Mouse (Mus musculus): Measurements from ENCODE around the gene Tut7. TPM values are rescaled to one million over a fixed set of nuclear protein-coding genes. Genes with fewer than 3 reads are reported as not detected.

Tut7 gene
- total RNA-seq, 2 experiments from 2014 or later = 78.2 to 91.7 TPM

Other genes starting within 250 kb of the Tut7 start
- 10 to 100 TPM; 44.2 to 44.3 TPM for gene Agtpbp1, start 237.9 kb downstream of the Tut7 start, total RNA-seq (2021)
- gene Naa35, start 237.9 kb downstream of the Tut7 start, total RNA-seq (2021) = 10 to 100 TPM; 67.8 to 74.0 TPM
- gene Golm1, start 147.3 kb downstream of the Tut7 start, total RNA-seq (2021) = 10 to 100 TPM; 18.5 to 22.7 TPM
- not detected for gene 4921517D22Rik, start 129.0 kb downstream of the Tut7 start, total RNA-seq (2021)
- not detected for gene Spata31d1a, start 112.8 kb downstream of the Tut7 start, total RNA-seq (2021)
- not detected for gene Spata31d1b, start 110.9 kb downstream of the Tut7 start, total RNA-seq (2021)
- gene Spata31d1d, start 91.4 kb downstream of the Tut7 start, total RNA-seq (2021) = not detected
- gene 1700014D04Rik, start 76.4 kb downstream of the Tut7 start, total RNA-seq (2021) = under 1 TPM in 1 of 2 experiments, not detected in 1; 0.81 TPM
- 10 to 100 TPM; 79.6 to 83.9 TPM for gene Isca1, start 53.3 kb downstream of the Tut7 start, total RNA-seq (2021)
- gene Gm49354, start 40.9 kb downstream of the Tut7 start, total RNA-seq (2021) = not detected